Mouse (Mus musculus) embryonic fibroblast, embryonic 13.5 days (primary cell): ENCODE results near the gene Ablim2.

Source experiments
- CTCF ChIP-seq: IDR thresholded peaks from 2 replicates; pipeline ENCODE4 v1.5.1; 2011; ENCODE audit warnings: mild to moderate bottlenecking, control low read depth, low read length, moderate library complexity, borderline replicate concordance; ENCODE audit not compliant: insufficient read depth
- POLR2A ChIP-seq: IDR thresholded peaks from 2 replicates; pipeline ENCODE4 v1.6.1; 2011; ENCODE audit warnings: low read depth, mild to moderate bottlenecking, control low read depth, low read length, moderate library complexity

DNA sequence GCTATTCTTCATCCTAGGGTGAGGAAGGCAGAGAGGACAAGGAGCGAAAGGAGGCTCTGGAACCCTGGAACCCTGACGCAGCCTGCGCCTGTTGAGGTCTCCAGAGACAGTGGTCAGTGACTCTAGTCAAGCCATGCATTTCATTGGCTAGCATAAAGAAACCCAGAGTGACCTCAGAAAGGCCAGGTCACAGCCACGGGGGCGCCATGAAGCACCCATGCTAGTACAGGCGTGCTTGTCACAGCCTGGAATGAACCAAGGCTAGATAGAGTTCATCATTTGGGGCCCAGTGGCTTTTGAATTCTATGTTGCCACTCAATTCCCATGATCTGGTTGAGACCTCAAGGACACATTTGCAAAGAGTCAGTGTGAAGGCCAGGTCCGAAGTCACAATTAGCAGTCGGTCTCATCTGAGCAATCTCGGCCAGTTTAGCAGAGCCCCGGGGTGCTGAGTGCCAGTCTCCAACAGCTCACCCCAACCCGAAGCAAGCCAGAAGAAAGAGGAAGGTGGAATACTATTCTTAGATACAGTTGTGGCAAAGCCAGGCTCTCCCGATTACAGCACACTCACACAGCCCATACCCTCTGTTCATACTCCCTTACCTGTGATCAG lies 29.2 kb upstream of the Ablim2 start:
- TF ChIP-seq CTCF (no peak), POLR2A (no peak)
